Mouse (Mus musculus): ENCODE measurements at regions not wholly inside any gene's neighbourhood (a gene's known extent, or its start where the extent isn't known, plus 50 kb on each side); places are given as distances from the start of the nearest gene placed in this dataset.

DNA sequence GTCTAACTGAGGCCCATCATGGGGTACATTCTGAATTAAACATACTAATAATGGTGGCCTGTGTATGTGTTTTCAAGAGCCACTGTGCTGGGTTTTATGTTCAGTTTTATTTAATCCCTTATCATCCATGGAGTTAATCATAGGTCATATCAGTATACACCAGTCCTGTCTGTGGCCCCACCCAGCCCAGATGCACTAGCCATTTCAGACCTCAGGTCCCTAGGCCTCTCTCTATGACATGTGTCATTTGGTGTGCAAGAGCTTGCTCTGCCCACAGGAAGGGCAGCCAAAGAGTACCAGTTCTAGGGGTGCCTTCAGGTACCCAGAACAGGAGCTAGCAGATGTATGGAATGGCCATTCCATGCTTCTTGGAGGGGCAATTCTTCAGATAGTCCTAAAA, 437.7 kb downstream of the Bcl11a start:
- no peak for ATAC-seq (replicated peaks; ENCODE audit: insufficient number of reproducible peaks, low FRiP score, low TSS enrichment)
- Histone ChIP-seq H3K9ac (ENCODE audit: low read depth, low read length) (no peak overlapping the region), H3K4me2 (no peak overlapping the region), H3K4me1 (ENCODE audit: control insufficient read depth, insufficient read depth, low read length) (no peaks in the 10 kb centered on the region), H3K9me3 (replicated peaks; ENCODE audit: control insufficient read depth, low read length) (no peaks in the 10 kb centered on the region), H3K36me3 (ENCODE audit: control insufficient read depth, insufficient read depth, low read length) (no peaks in the 10 kb centered on the region), H3K4me3 (ENCODE audit: low read depth, low read length) (no peak overlapping the region), H3K27ac (ENCODE audit: low read depth, low read length) (no peak overlapping the region), H3K27me3 (ENCODE audit: control insufficient read depth, insufficient read depth, low read length) (no peaks in the 10 kb centered on the region)

DNA sequence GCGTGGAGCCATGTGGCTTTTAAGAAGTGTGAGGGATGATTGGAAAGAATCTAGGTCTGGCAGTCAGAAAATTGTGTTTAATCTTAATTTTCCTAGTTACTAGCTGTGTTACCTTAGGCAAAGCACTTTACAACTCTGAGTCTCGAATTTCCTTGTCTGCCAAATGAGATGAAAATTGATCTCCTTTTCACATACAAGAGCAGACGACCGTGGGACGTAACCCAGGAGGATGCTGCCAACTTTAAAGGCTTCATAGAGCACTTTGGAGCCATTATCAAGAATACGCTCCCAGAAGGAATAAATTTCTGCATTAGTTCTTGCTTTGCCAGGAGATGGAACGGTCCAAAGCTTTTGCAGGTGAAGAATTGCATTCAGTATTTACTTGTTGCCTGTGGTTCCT, 457.6 kb downstream of the Bcl11a start:
- H3K4me2 ChIP-seq = no peak overlapping the region
- 75% methylated on average over 7 of the region's 7 CpGs for WGBS (ENCODE audit: insufficient replicate concordance)
- no peaks in the 10 kb centered on the region for H3K36me3 ChIP-seq (ENCODE audit: control insufficient read depth, insufficient read depth, low read length)
- no peaks in the 10 kb centered on the region for H3K4me1 ChIP-seq (ENCODE audit: control insufficient read depth, insufficient read depth, low read length)
- ATAC-seq (replicated peaks; ENCODE audit: insufficient number of reproducible peaks, low FRiP score, low TSS enrichment) = no peak
- H3K27me3 ChIP-seq (ENCODE audit: control insufficient read depth, insufficient read depth, low read length) = no peaks in the 10 kb centered on the region
- H3K9me3 ChIP-seq (replicated peaks; ENCODE audit: control insufficient read depth, low read length) = no peaks in the 10 kb centered on the region
- H3K9ac ChIP-seq (ENCODE audit: low read depth, low read length) = no peak overlapping the region
- H3K4me3 ChIP-seq (ENCODE audit: low read depth, low read length) = no peak overlapping the region
- no peak overlapping the region for H3K27ac ChIP-seq (ENCODE audit: low read depth, low read length)

DNA sequence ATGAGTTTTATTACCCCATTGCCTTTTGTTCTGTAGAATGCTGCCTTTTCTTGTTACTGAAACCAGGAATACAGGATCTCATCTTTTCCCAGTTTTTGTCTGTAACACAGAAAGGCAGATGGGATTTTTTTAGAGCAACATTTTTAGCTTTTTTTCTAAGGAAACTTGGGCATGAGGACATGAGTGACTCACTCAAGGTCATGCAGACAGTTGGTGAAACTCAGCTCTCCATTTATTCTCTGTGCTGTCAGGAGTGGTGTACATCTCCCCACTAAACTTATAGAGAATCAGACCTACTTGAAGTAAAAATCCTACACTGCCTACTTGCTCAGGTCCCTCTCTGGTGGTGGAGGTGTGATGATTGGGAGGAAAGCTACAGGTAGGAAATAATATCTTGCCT, 459.9 kb downstream of the Bcl11a start:
- Histone ChIP-seq H3K36me3 (ENCODE audit: control insufficient read depth, insufficient read depth, low read length) (no peaks in the 10 kb centered on the region), H3K9me3 (replicated peaks; ENCODE audit: control insufficient read depth, low read length) (no peaks in the 10 kb centered on the region), H3K4me1 (ENCODE audit: control insufficient read depth, insufficient read depth, low read length) (no peaks in the 10 kb centered on the region), H3K4me3 (ENCODE audit: low read depth, low read length) (no peak overlapping the region), H3K9ac (ENCODE audit: low read depth, low read length) (no peak overlapping the region), H3K27me3 (ENCODE audit: control insufficient read depth, insufficient read depth, low read length) (no peaks in the 10 kb centered on the region), H3K4me2 (no peak overlapping the region), H3K27ac (ENCODE audit: low read depth, low read length) (no peak overlapping the region)
- no peak for ATAC-seq (replicated peaks; ENCODE audit: insufficient number of reproducible peaks, low FRiP score, low TSS enrichment)

DNA sequence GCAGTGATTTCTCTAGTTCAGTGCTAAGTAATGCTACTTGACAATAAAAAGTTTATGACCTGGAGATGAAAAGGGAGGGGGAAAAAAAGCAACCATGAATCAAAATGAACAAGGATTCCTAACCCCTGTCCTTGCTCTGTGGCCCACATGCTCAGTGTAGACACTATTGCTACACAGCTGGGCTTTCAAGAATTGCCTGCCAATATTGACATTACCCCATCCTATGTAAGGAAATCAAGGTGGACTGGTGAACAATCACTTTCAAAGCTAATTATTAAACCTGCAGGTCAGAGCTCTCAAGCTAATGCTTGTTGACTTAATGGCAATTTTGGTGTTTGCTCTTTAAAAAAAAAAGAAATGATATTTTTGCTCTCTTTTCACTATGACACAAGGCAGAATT, 491.8 kb downstream of the Bcl11a start:
- H3K9ac ChIP-seq (ENCODE audit: low read depth, low read length) = no peak overlapping the region
- H3K36me3 ChIP-seq (ENCODE audit: control insufficient read depth, insufficient read depth, low read length) = no peaks in the 10 kb centered on the region
- no peak overlapping the region for H3K4me3 ChIP-seq (ENCODE audit: low read depth, low read length)
- H3K27ac ChIP-seq (ENCODE audit: low read depth, low read length) = no peak overlapping the region
- 0 out of 2 replicates have a peak, but pooled peaks cover 4% of the 10 kb centered on the region for H3K4me1 ChIP-seq (ENCODE audit: control insufficient read depth, insufficient read depth, low read length)
- H3K4me2 ChIP-seq = no peak overlapping the region
- H3K9me3 ChIP-seq (replicated peaks; ENCODE audit: control insufficient read depth, low read length) = no peaks in the 10 kb centered on the region
- ATAC-seq (replicated peaks; ENCODE audit: insufficient number of reproducible peaks, low FRiP score, low TSS enrichment) = no peak
- H3K27me3 ChIP-seq (ENCODE audit: control insufficient read depth, insufficient read depth, low read length) = no peaks in the 10 kb centered on the region

DNA sequence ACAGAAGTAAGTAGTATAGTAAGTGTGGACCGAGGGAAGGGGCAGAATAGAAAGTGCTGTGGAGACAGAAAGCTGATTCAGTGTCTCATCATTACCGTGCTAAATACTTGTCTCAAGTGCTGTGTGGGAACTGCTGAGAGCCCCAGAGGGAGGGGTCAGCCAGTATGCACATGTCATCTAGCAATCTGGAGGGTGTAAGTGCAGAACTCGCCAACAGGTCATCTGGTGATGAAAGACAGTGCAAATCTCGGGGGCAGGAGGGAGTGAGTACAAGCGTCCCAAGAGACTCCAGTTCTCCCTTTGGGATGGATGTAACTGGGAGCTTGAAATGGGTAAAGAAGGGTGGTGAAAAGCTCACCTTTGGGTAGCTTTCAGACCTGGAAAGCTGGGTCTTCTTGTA, 535.7 kb downstream of the Bcl11a start:
- ATAC-seq (replicated peaks; ENCODE audit: insufficient number of reproducible peaks, low FRiP score, low TSS enrichment) = peak; percentile 42; the same call in 1 of the 2 replicates
- Histone ChIP-seq H3K4me3 (ENCODE audit: low read depth, low read length) (no peak overlapping the region), H3K36me3 (ENCODE audit: control insufficient read depth, insufficient read depth, low read length) (no peaks in the 10 kb centered on the region), H3K27ac (ENCODE audit: low read depth, low read length) (no peak overlapping the region), H3K27me3 (ENCODE audit: control insufficient read depth, insufficient read depth, low read length) (no peaks in the 10 kb centered on the region), H3K9ac (ENCODE audit: low read depth, low read length) (no peak overlapping the region), H3K4me1 (ENCODE audit: control insufficient read depth, insufficient read depth, low read length) (peaks cover 4% of the 10 kb centered on the region), H3K4me2 (peak overlapping the region; percentile 37; the same call in 1 of the 2 replicates), H3K9me3 (replicated peaks; ENCODE audit: control insufficient read depth, low read length) (no peaks in the 10 kb centered on the region)
- WGBS (ENCODE audit: insufficient replicate concordance) = 20% methylated on average over 5 of the region's 5 CpGs

DNA sequence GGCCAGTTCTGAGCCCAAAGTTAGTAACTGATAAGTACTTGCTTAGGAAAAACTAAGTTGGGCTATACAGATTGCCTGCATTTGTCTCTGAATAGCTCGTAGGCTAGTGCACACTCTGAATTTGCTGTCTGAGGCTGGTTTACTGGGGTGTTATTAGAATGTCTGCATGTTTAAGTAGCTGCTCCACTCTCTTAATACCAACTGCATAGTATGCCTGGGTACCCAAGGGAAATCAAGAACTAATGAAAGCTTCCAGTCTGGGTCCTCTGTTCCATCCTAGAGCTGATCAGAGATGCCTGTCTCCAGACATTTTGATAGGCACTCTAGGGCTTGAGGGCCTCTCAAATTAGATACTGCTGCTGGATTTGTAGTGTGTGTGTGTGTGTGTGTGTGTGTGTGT, 537.6 kb downstream of the Bcl11a start:
- Histone ChIP-seq H3K9me3 (replicated peaks; ENCODE audit: control insufficient read depth, low read length) (no peaks in the 10 kb centered on the region), H3K36me3 (ENCODE audit: control insufficient read depth, insufficient read depth, low read length) (no peaks in the 10 kb centered on the region), H3K4me2 (no peak overlapping the region), H3K4me1 (ENCODE audit: control insufficient read depth, insufficient read depth, low read length) (peaks cover 4% of the 10 kb centered on the region), H3K9ac (ENCODE audit: low read depth, low read length) (no peak overlapping the region), H3K4me3 (ENCODE audit: low read depth, low read length) (no peak overlapping the region), H3K27ac (ENCODE audit: low read depth, low read length) (no peak overlapping the region), H3K27me3 (ENCODE audit: control insufficient read depth, insufficient read depth, low read length) (no peaks in the 10 kb centered on the region)
- ATAC-seq (replicated peaks; ENCODE audit: insufficient number of reproducible peaks, low FRiP score, low TSS enrichment) = no peak
- 75% methylated on average over 1 of the region's 1 CpGs for WGBS (ENCODE audit: insufficient replicate concordance)

DNA sequence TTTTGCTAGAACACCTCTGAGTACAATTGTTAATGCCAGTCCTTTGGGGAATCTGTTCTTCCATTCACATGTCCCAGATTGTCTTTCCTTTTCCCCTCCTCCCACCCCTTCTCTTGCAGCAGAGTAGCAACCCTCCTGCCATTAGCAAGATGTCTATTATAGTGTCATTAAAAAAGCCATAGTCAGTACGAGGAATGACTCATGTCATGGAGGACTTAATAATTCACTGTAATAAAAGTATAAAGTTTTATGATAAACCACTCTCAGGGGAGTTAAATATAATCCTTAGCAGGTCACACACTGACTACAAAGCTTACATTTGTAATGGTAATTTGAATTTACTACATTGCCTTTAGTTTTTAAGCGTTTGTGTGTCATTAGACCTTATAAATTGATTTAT, 540.7 kb downstream of the Bcl11a start:
- no peaks in the 10 kb centered on the region for H3K36me3 ChIP-seq (ENCODE audit: control insufficient read depth, insufficient read depth, low read length)
- H3K4me3 ChIP-seq (ENCODE audit: low read depth, low read length) = no peak overlapping the region
- no peak overlapping the region for H3K27ac ChIP-seq (ENCODE audit: low read depth, low read length)
- no peaks in the 10 kb centered on the region for H3K9me3 ChIP-seq (replicated peaks; ENCODE audit: control insufficient read depth, low read length)
- no peaks in the 10 kb centered on the region for H3K27me3 ChIP-seq (ENCODE audit: control insufficient read depth, insufficient read depth, low read length)
- WGBS (ENCODE audit: insufficient replicate concordance) = 66% methylated on average over 2 of the region's 2 CpGs
- H3K4me1 ChIP-seq (ENCODE audit: control insufficient read depth, insufficient read depth, low read length) = peaks cover 3% of the 10 kb centered on the region
- no peak overlapping the region for H3K4me2 ChIP-seq
- ATAC-seq (replicated peaks; ENCODE audit: insufficient number of reproducible peaks, low FRiP score, low TSS enrichment) = no peak
- H3K9ac ChIP-seq (ENCODE audit: low read depth, low read length) = no peak overlapping the region

DNA sequence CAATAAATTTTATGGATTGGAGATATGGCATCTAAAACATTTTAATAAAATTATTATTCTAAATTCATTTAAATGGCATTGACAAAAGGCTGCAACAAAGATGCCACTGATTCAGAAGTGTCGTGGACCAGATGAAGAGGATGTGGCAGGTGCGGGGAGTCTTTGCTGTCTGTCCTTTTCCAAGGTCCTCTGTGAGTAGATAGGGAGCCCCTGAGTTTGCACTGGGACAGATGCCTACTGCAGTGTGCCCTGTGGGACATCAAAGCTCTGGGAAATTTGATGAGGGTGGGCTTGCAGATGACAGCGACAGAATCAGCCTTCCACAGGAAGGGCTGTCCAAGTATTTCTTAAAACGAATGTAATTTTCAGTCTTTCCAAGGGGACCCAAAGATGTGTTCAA, 541.2 kb downstream of the Bcl11a start:
- WGBS (ENCODE audit: insufficient replicate concordance) = 78% methylated on average over 4 of the region's 4 CpGs

DNA sequence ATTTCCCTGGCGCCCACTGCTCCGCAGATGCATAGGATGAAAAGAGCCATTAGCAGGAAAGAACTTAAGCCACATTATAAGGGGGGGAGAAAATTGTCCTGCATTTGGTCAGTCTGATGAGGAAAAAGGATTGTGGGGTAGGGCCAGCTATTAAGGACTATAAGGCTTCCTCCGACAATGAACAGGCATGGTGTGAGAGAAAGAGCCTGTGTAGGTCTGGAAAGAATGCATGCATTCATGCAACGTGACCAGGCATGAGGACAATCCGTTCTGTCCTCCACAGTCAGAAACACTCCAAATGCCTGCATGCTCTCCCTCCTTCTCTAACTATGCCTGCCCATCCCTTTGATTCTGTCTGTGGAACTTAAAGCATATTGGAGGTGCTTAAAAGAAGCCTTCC, 550.8 kb downstream of the Bcl11a start:
- H3K9ac ChIP-seq (ENCODE audit: low read depth, low read length) = no peak overlapping the region
- no peak for ATAC-seq (replicated peaks; ENCODE audit: insufficient number of reproducible peaks, low FRiP score, low TSS enrichment)
- no peaks in the 10 kb centered on the region for H3K27me3 ChIP-seq (ENCODE audit: control insufficient read depth, insufficient read depth, low read length)
- H3K36me3 ChIP-seq (ENCODE audit: control insufficient read depth, insufficient read depth, low read length) = no peaks in the 10 kb centered on the region
- H3K4me1 ChIP-seq (ENCODE audit: control insufficient read depth, insufficient read depth, low read length) = no peaks in the 10 kb centered on the region
- H3K4me2 ChIP-seq = no peak overlapping the region
- WGBS (ENCODE audit: insufficient replicate concordance) = 63% methylated on average over 5 of the region's 5 CpGs
- H3K27ac ChIP-seq (ENCODE audit: low read depth, low read length) = no peak overlapping the region
- no peaks in the 10 kb centered on the region for H3K9me3 ChIP-seq (replicated peaks; ENCODE audit: control insufficient read depth, low read length)
- no peak overlapping the region for H3K4me3 ChIP-seq (ENCODE audit: low read depth, low read length)

More for the DNA sequence above, 541.2 kb downstream of the Bcl11a start:
- no peak overlapping the region for H3K9ac ChIP-seq (ENCODE audit: low read depth, low read length)
- H3K4me3 ChIP-seq (ENCODE audit: low read depth, low read length) = no peak overlapping the region
- H3K4me2 ChIP-seq = no peak overlapping the region
- H3K27me3 ChIP-seq (ENCODE audit: control insufficient read depth, insufficient read depth, low read length) = no peaks in the 10 kb centered on the region
- H3K9me3 ChIP-seq (replicated peaks; ENCODE audit: control insufficient read depth, low read length) = no peaks in the 10 kb centered on the region
- H3K27ac ChIP-seq (ENCODE audit: low read depth, low read length) = no peak overlapping the region
- no peaks in the 10 kb centered on the region for H3K4me1 ChIP-seq (ENCODE audit: control insufficient read depth, insufficient read depth, low read length)
- H3K36me3 ChIP-seq (ENCODE audit: control insufficient read depth, insufficient read depth, low read length) = no peaks in the 10 kb centered on the region
- no peak for ATAC-seq (replicated peaks; ENCODE audit: insufficient number of reproducible peaks, low FRiP score, low TSS enrichment)

All from heart, embryonic 11.5 days (tissue).